Mouse (Mus musculus) small intestine, adult 10 weeks (tissue): ENCODE data around the gene Fryl. TPM values are rescaled to one million over a fixed set of nuclear protein-coding genes. Genes with fewer than 3 reads are reported as not detected.

Source experiments
- polyA plus RNA-seq: library from polyadenylated mRNA; stranded (reverse); fragments of 350-450 nt; fragmentation: Illumina TruSeq; extraction: RNeasy Lipid Tissue Mini Kit (QIAGEN cat#74804); gene quantifications from one replicate; pipeline ENCODE4 v1.2.3, GENCODE M21; 2014; ENCODE audit warnings: low replicate concordance

Fryl gene
- polyA plus RNA-seq = 119 TPM

GRCm38 (mm10) chr5:73256352-73257065 is at the start of gene Fryl:
Gene Fryl (minus strand): TSS chr5:73256619.

DNA sequence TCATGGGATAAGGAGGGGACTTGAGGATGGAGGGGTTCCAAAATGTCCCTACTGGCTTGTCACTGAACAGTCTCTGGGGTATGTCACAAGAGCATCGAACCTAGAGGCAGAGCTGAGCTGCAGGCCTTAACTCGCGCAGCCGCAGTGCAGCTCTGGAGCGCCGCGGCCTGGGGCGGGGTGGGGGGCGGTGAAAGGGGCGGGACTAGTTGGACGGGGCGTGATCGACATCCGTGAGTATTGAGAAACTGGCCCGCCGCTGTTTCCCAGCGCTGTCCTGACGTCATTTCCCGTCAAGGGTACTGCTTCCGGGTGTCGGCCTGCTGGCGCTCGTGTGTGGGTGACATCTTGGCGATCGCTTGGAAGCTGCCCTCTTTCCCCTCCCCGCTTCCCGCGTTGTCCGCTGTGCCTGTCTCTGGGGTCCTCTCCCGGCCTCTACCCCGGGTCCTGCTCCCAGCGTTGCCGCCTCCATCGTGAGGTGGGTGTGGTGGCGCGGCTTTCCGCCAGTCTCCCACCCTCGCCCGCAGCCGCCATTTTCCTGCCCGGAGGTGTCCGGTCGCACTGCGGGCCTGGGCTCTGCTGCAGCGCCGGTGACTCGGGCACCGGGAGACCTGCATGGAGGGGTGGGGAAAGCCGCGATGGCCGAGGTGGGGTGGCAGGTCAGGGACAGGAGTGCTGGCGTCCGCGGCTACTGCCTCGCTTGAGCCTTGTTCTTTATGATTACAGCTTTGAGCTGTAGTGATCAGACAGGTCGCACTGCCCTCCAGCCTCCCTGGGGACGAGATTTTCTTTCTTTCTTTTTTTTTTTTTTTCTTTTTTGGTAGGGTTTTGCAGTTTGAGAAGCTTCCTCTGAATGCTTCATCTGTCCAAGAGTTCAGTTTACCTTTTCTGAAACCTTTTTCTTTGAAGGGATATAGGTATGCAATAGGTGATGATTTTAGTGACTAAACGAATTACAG is 36.4 kb upstream of the Fryl start, which contains the start of gene Ociad1:
Gene Ociad1 (plus strand): TSS at position 283 of the 956 bp plus-strand sequence.

DNA sequence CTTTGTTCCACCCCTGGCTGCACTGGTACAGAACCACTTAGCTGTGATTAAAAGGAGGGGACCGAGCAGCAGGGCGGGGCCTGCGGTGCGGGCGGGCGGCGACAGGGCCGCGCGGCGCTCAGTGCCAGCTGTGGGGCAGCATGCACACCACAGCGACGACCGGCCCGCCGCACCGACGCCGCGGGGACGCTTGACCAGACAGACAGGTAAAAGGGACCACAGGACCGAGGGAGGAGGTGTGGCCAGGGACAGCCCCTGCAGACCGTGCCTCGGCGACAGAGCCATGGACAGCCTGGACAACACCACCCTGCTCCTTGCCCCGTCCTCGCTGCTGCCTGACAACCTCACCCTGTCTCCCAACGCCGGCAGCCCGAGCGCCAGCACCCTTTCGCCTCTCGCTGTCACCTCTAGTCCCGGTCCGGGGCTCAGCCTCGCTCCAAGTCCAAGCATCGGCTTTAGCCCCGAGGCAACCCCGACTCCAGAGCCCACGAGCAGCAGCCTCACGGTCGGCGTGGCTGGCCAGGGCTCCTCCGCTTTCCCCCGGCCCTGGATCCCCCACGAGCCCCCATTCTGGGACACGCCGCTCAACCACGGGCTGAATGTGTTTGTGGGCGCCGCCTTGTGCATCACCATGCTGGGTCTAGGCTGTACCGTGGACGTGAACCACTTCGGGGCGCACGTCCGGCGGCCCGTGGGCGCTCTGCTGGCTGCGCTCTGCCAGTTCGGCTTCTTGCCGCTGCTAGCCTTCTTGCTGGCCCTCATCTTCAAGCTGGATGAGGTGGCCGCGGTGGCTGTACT is 249.4 kb downstream of the Fryl start, which contains the start of gene Slc10a4:
Gene Slc10a4 (plus strand): TSS at position 100 of the 798 bp plus-strand sequence.

GRCm38 (mm10) chr5:72974602-72975001 is 281.8 kb downstream of the Fryl start, which contains the start of gene Gm10135:
Gene Gm10135 (minus strand): TSS chr5:72974702.

Other genes starting within 250 kb of the Fryl start
- gene Slc10a4, start 249.7 kb downstream of the Fryl start, polyA plus RNA-seq = 3.2 TPM
- 402 TPM for gene Ociad1, start 36.2 kb upstream of the Fryl start, polyA plus RNA-seq
- gene Ociad2, start 84.4 kb upstream of the Fryl start, polyA plus RNA-seq = 172 TPM
- gene Cwh43, start 149.5 kb upstream of the Fryl start, polyA plus RNA-seq = 1.2 TPM
- 79.7 TPM for gene Dcun1d4, start 224.4 kb upstream of the Fryl start, polyA plus RNA-seq